30 mouse cellular contexts compared by ENCODE assay signal in the genomic region with DNA sequence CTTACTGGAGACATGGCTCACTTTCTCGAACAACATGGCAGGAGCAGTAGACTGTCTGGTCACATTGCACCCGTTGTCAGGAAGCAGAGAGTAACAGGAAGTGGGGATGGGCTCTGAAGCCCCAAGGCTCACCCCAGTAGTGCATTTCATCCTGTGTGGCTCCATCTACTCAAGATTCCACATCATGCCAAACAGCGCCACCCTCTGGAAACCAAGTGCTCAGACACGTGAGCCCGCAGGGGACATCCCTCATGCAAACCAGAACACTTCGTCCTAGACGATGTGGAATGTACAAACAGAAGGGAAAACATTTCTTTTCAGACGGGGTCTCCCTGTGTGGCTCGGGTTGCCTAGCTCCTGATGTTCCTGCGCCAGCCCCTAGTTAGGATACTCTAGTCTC.
DNase-seq lines count a peak whose midpoint lies in the region; TF ChIP-seq lines count a peak whose summit lies in the region.
"Had no signal": no experiment of that assay in that cellular context is flagged by ENCODE, and none has a peak within 500 bp of the region (broad histone marks: within the 10 kb centered on the region; RNA-seq: fewer than 3 reads in every experiment).

No protein-coding gene starts in this region.

- DNase-seq in left cerebral cortex, adult 2 months (ENCODE audit: extremely low spot score in 1 of 2, low spot score in 2 of 2), result no peak
- DNase-seq in left cerebral cortex, postnatal 4 days, result no peak
- DNase-seq in CH12.LX (ENCODE audit: extremely low read depth) (peak; percentile 17), R1 (ENCODE audit: low read depth, low spot score) (peak; percentile 58)
- DNase-seq in limb, embryonic 10.5 days (ENCODE audit: low spot score), result no peak
- DNase-seq in gastrocnemius, postnatal 10 days, result no peak
- DNase-seq: adrenal gland, postnatal 10 days; B cell, adult 2 months; cerebellum, adult 18-20 months; forebrain, postnatal 0 days; heart, postnatal 4 days; kidney, adult 2 months; kidney, postnatal 4 days; layer of hippocampus, adult 9-11 months; lung, adult 18-20 months; lung, postnatal 10 days; right cerebral cortex, adult 18-20 months; thymus, postnatal 4 days had no signal

- no peak for TF ChIP-seq EP300 in CH12.LX (IDR thresholded peaks at IDR 0.05; ENCODE audit: low read length)

- TF ChIP-seq RAD21 in CH12.LX (IDR thresholded peaks at IDR 0.05; ENCODE audit: low read depth, low read length), result peak; percentile 34

- H3K79me2 ChIP-seq in CH12.LX (replicated peaks; ENCODE audit: control insufficient read depth, extremely low read depth, insufficient read depth, poor library complexity, severe bottlenecking), result no peaks in the 10 kb centered on the region

- dilution Hi-C loops in CH12.LX (cut with MboI; ENCODE audit: extremely low pct_ligation_motif_present, extremely low pct_unique_long_range_greater_than_20kb, low sequenced_read_pairs), result no loop called here

- H3K27ac ChIP-seq in left cerebral cortex, adult 2 months, result no peak overlapping the region
- no peak overlapping the region for H3K27ac ChIP-seq in CH12.LX (ENCODE audit: insufficient read depth, low read depth)
- no peak overlapping the region for H3K27ac ChIP-seq in limb, embryonic 10.5 days
- H3K27ac ChIP-seq: embryonic facial prominence, embryonic 10.5 days; embryonic facial prominence, embryonic 15.5 days; forebrain, embryonic 12.5 days; heart, embryonic 15.5 days; hindbrain, embryonic 14.5 days; limb, embryonic 13.5 days; liver, embryonic 12.5 days; midbrain, embryonic 15.5 days; neural tube, embryonic 12.5 days; stomach, postnatal 0 days had no signal

- intact Hi-C loops in left cerebral cortex, adult 2 months (cut with DNase I), result no loop called here
- intact Hi-C loops in left cerebral cortex, postnatal 4 days (cut with DNase I), result no loop called here

- H3K36me3 ChIP-seq in CH12.LX (replicated peaks in 1 of 2; ENCODE audit: control insufficient read depth in 1 of 2, insufficient read depth in 1 of 2, low read length in 1 of 2) (no peaks in the 10 kb centered on the region), E14TG2a.4 (ENCODE audit: insufficient read depth, low read length) (no peaks in the 10 kb centered on the region)
- no peaks in the 10 kb centered on the region for H3K36me3 ChIP-seq in limb, embryonic 10.5 days
- H3K36me3 ChIP-seq: embryonic facial prominence, embryonic 10.5 days; embryonic facial prominence, embryonic 15.5 days; forebrain, embryonic 12.5 days; heart, embryonic 15.5 days; limb, embryonic 13.5 days; liver, embryonic 12.5 days; midbrain, embryonic 15.5 days; neural tube, embryonic 12.5 days had no signal

- in situ Hi-C loops in CH12.LX (cut with MboI; ENCODE audit: low pct_ligation_motif_present, low pct_unique_long_range_greater_than_20kb, low sequenced_read_pairs), result no loop called here

- no peak overlapping the region for H3K9ac ChIP-seq in CH12.LX (ENCODE audit: insufficient read depth, low read depth)
- H3K9ac ChIP-seq: embryonic facial prominence, embryonic 15.5 days; forebrain, embryonic 12.5 days; forebrain, postnatal 0 days; heart, embryonic 15.5 days; hindbrain, embryonic 14.5 days; limb, embryonic 13.5 days; liver, embryonic 12.5 days; midbrain, embryonic 15.5 days; neural tube, embryonic 12.5 days had no signal

- H3K4me1 ChIP-seq in CH12.LX (ENCODE audit: control insufficient read depth in 1 of 2, insufficient read depth in 2 of 2), result no peaks in the 10 kb centered on the region
- H3K4me1 ChIP-seq in E14TG2a.4 (replicated peaks; ENCODE audit: low read depth, low read length), result peaks cover 14% of the 10 kb centered on the region
- H3K4me1 ChIP-seq in limb, embryonic 10.5 days, result no peaks in the 10 kb centered on the region
- H3K4me1 ChIP-seq: embryonic facial prominence, embryonic 10.5 days; embryonic facial prominence, embryonic 15.5 days; heart, embryonic 15.5 days; limb, embryonic 13.5 days; liver, embryonic 12.5 days; midbrain, embryonic 15.5 days; neural tube, embryonic 12.5 days had no signal

- 91% methylated on average over 10 of the region's 10 CpGs for WGBS in limb, embryonic 10.5 days

- no peaks in the 10 kb centered on the region for H3K27me3 ChIP-seq in CH12.LX (replicated peaks)
- peaks cover 8% of the 10 kb centered on the region; the same call in 1 of the 2 replicates for H3K27me3 ChIP-seq in E14TG2a.4 (ENCODE audit: insufficient read depth, low read length)
- H3K27me3 ChIP-seq in limb, embryonic 10.5 days (ENCODE audit: low read depth, poor library complexity, severe bottlenecking), result no peaks in the 10 kb centered on the region
- H3K27me3 ChIP-seq: embryonic facial prominence, embryonic 15.5 days; forebrain, embryonic 12.5 days; heart, embryonic 15.5 days; limb, embryonic 13.5 days; liver, embryonic 12.5 days; midbrain, embryonic 15.5 days; neural tube, embryonic 12.5 days had no signal

- TF ChIP-seq POLR2A in CH12.LX (IDR thresholded peaks at IDR 0.05; ENCODE audit: low read depth, low read length), result no peak

- peak; percentile 17; the same call in 1 of the 2 replicates for TF ChIP-seq CTCF in left cerebral cortex, adult 2 months (IDR thresholded peaks at IDR 0.05)
- TF ChIP-seq CTCF in CH12.LX (conservative IDR thresholded peaks at IDR 0.05 in 1 of 2, IDR thresholded peaks at IDR 0.05 in 1 of 2; ENCODE audit: low read depth in 2 of 2, low read length in 2 of 2) (peak in 1 of 2 experiments; percentile 41; a peak in 2 of 4 replicates), E14TG2a.4 (conservative IDR thresholded peaks at IDR 0.05; ENCODE audit: low read length) (peak; percentile 28; the same call in 1 of the 2 replicates)

- H3K9me3 ChIP-seq in CH12.LX (replicated peaks; ENCODE audit: low read length), result no peaks in the 10 kb centered on the region
- peaks cover 20% of the 10 kb centered on the region for H3K9me3 ChIP-seq in E14TG2a.4 (ENCODE audit: low read length)
- no peaks in the 10 kb centered on the region for H3K9me3 ChIP-seq in limb, embryonic 10.5 days (replicated peaks)
- H3K9me3 ChIP-seq: embryonic facial prominence, embryonic 10.5 days; embryonic facial prominence, embryonic 15.5 days; forebrain, embryonic 12.5 days; heart, embryonic 15.5 days; liver, embryonic 12.5 days; midbrain, embryonic 15.5 days; neural tube, embryonic 12.5 days had no signal

- no peak overlapping the region for H3K4me2 ChIP-seq in CH12.LX (ENCODE audit: insufficient read depth, low read depth, poor library complexity, severe bottlenecking)
- H3K4me2 ChIP-seq: embryonic facial prominence, embryonic 15.5 days; forebrain, embryonic 12.5 days; heart, embryonic 15.5 days; hindbrain, embryonic 14.5 days; limb, embryonic 13.5 days; liver, embryonic 12.5 days; midbrain, embryonic 15.5 days; neural tube, embryonic 12.5 days had no signal

- H3K4me3 ChIP-seq in left cerebral cortex, adult 2 months, result no peak overlapping the region
- H3K4me3 ChIP-seq in CH12.LX (replicated peaks in 1 of 3; ENCODE audit: low read depth in 2 of 3, low read length in 2 of 3, poor library complexity in 1 of 3), result no peak overlapping the region
- H3K4me3 ChIP-seq in E14TG2a.4 (replicated peaks; ENCODE audit: low read length), result no peak overlapping the region
- no peak overlapping the region for H3K4me3 ChIP-seq in limb, embryonic 10.5 days
- H3K4me3 ChIP-seq: embryonic facial prominence, embryonic 10.5 days; embryonic facial prominence, embryonic 15.5 days; forebrain, embryonic 12.5 days; heart, embryonic 15.5 days; limb, embryonic 13.5 days; liver, embryonic 12.5 days; midbrain, embryonic 15.5 days; myocyte; neural tube, embryonic 12.5 days had no signal

TF ChIP-seq in CH12.LX, 34 proteins besides CTCF, POLR2A, EP300 and RAD21:
- TF ChIP-seq MAFK (IDR thresholded peaks at IDR 0.05; ENCODE audit: insufficient replicate concordance, low read length) (no peak), BHLHE40 (IDR thresholded peaks at IDR 0.05; ENCODE audit: low read depth, low read length) (0 out of 2 replicates have a peak, but pooled peaks have one; percentile 19)

Comparison
In these comparisons a context has a peak if more than half of its experiments do, and no peak if none do; other contexts are left out.
1. DNase-seq: peak in CH12.LX (single experiment) and R1 (single experiment); none in left cerebral cortex, adult 2 months (0 of 2), left cerebral cortex, postnatal 4 days (single experiment), limb, embryonic 10.5 days (single experiment) and gastrocnemius, postnatal 10 days (single experiment).